Mouse (Mus musculus) layer of hippocampus, adult 2 months (tissue): ENCODE data around the gene Hist1h1e. TPM values are rescaled to one million over a fixed set of nuclear protein-coding genes. Genes with fewer than 3 reads are reported as not detected.
"Not testable (repeated sequence)": the region's sequence is repeated elsewhere in the genome, so short reads cannot be mapped to it uniquely, and the experiment has no call there.

ENCODE experiments used
- DNase-seq, 2 experiments: peaks; one replicate each; pipeline ENCODE4 v3.0.0; 2022; ENCODE audit warnings: low spot score in 2 of 2
- H3K27ac ChIP-seq: fragments of 200-600 bp; 2 replicates; pipeline ENCODE4 v1.8.1; 2022
- H3K4me3 ChIP-seq: fragments of 200-600 bp; 2 replicates; pipeline ENCODE4 v1.8.1; 2022; ENCODE audit warnings: mild to moderate bottlenecking
- CTCF ChIP-seq: fragments of 200-600 bp; conservative IDR thresholded peaks from 2 replicates; pipeline ENCODE4 v1.8.1; 2022; ENCODE audit warnings: antibody characterized with exemption, mild to moderate bottlenecking, moderate library complexity
- total RNA-seq, 2 experiments: library from RNA; stranded (reverse); gene quantifications; 2 replicates each; pipeline ENCODE4 v1.2.3; 2021

The Hist1h1e gene
- total RNA-seq, 2 experiments from 2014 or later = 50.6 to 58.1 TPM

DNA sequence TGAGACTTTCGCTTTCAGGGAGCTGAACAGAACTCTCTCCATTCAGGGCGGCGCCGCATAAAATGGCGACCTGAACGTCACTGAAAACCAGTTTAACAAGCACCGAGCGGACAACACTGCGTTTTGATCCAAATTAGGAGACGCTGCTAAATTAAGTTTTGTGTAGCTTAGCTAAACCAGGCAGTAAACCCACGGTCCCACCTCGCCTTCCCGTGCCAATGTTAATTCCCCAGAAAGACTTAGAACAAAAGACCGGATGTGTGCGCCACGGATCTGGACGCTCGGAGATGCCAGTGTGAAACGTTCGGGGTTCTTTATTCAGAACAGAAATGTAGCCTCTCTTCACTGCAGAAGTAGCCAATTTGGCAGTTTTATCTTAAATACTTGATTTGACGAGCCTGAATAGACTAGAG, 37.3 kb downstream of the Hist1h1e start:
- Histone ChIP-seq H3K4me3 (peak overlapping the region; percentile 64), H3K27ac (peak overlapping the region; percentile 95)
- peak; percentile 61 to 69 for DNase-seq
- TF ChIP-seq CTCF = no peak

- no peak for DNase-seq
- peak overlapping the region; percentile 95 for H3K27ac ChIP-seq
- TF ChIP-seq CTCF = no peak
- H3K4me3 ChIP-seq = peak overlapping the region; percentile 64
These were observed 38.0 kb downstream of the Hist1h1e start for GRCm38 (mm10) chr13:23584331-23584730.

GRCm38 (mm10) chr13:23583387-23584068, 38.8 kb downstream of the Hist1h1e start:
- H3K4me3 ChIP-seq = no peak overlapping the region; the same call in 1 of the 2 replicates
- no peak for DNase-seq
- no peak for TF ChIP-seq CTCF
- H3K27ac ChIP-seq = peak overlapping the region; percentile 79

DNA sequence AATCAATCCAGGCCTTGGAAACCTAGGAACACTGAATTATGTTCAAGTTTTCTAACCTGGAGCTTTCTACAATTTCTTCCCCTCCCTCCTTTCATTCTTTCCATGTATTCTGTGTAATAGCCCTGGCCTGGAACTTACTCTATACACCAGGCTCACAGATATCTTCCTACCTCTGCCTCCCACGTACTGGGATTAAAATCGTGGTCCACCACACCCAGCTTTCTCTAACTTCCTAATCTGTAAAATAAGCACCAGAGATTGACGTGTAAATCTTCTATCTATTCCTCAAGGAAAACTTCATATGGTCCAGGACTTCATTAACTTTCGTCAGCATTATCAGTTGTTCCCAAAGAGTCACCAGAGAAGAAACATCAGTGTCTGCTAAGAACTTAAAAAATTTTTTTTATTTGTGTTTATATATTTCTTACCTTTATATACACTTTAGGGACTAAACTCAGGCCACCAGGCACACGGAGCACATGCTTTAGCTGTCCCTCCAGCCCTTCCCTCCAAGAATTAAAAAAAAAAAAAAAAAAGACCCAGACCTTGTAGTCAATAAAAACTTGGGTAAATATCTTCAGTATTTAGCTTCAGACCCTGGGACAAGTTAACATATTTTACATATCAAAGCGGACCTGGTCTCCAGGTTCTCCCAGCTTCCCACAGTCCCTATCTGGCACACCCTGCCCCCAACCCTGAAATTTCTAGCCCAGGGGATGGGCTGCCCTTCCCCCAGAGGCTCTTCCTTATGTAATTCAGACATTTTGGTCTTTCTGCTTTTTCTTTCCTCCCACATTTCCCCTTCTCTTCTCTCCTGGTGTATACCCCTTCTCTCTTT, 39.9 kb downstream of the Hist1h1e start:
- DNase-seq = no peak
- H3K4me3 ChIP-seq = peak overlapping the region; percentile 67
- peak overlapping the region; percentile 79 for H3K27ac ChIP-seq
- TF ChIP-seq CTCF = no peak

DNA sequence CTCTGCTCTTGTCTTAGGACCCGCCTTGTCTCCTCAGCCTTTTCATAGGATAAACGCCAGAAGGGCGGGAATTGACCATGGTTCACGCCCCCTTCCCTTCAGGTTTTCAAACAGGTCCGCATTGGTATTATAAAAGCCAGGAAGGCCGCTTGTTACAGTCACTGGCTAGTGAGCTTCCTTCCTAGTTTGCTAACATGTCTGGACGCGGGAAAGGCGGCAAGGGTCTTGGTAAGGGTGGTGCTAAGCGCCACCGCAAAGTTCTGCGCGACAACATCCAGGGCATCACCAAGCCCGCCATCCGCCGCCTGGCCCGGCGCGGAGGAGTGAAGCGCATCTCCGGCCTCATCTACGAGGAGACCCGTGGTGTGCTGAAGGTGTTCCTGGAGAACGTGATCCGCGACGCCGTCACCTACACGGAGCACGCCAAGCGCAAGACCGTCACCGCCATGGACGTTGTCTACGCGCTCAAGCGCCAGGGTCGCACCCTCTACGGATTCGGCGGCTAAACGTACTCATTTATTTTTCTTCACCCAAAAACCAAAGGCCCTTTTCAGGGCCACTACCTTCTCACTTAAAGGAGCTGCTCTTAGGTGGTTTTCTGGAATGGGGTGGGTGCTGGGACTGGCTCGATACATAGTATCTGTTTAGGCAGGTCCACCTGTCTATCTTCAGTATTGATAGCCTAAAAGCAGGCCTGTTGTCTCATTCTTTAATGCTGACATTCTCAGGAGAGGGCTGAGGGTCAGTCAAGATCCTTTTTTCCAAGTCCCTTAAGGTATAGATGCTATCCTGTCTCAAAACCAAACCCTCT, 40.7 kb downstream of the Hist1h1e start, which contains the start of gene Hist1h4d:
Hist1h4d (plus strand) TSS at position 191 of the 811 bp plus-strand sequence.
- no peak for TF ChIP-seq CTCF
- Histone ChIP-seq H3K27ac (peak within 1 kb of the TSS; percentile 79), H3K4me3 (peak within 1 kb of the TSS; percentile 67)
- DNase-seq = peak; percentile 98 to 99

DNA sequence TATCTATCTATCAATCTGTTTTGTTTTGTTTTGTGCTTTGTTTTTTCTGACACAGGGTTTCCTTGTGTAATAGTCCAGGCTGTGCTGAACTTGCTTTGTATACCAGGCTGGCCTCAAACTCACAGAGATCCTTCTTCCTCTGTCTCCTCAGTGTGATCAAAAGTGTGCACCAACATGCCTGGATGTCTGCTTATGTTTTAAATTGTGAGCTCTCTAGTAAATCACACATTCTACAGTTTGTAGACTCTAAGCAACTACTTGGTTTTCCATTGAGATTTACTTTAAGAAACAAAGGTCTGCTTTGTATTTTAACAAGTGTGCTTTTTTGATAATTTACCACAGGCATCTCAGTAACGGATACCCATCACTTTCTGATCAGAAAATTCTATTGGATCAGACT, 44.5 kb downstream of the Hist1h1e start:
- no peak overlapping the region for H3K4me3 ChIP-seq
- no peak for DNase-seq
- no peak for TF ChIP-seq CTCF
- H3K27ac ChIP-seq = no peak overlapping the region

- TF ChIP-seq CTCF = no peak
- DNase-seq = no peak
- H3K4me3 ChIP-seq = peak overlapping the region; percentile 61
- no peak overlapping the region for H3K27ac ChIP-seq
These were observed 45.3 kb downstream of the Hist1h1e start for GRCm38 (mm10) chr13:23576906-23577639.

DNA sequence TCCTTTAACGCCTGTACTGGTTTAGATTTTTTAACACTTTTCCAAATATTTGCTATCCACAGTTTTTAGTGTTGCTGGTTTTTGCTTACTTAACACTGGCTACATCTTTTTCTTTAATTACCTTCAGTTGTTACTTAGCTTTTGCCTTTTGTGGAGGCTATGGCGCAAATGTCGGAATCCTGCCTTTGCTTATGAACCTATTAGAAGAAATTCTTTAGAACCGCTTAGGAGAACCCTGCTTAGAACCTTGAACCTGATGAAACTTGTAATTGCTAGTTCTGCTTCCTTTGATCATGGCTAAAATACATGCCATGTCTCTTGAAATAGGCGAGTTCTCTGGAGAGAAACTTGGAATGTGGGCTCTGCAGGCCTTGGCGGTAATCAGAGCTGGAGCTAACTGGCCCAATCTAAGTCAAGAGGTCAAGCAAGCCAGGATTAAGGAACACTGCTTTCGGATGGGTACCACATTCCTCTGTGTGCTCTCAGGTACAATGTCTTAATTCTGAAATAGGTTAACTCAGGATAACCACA, 45.9 kb downstream of the Hist1h1e start:
- DNase-seq = no peak
- Histone ChIP-seq H3K27ac (peak overlapping the region; percentile 84), H3K4me3 (peak overlapping the region; percentile 61)
- no peak for TF ChIP-seq CTCF

GRCm38 (mm10) chr13:23575864-23576313, 46.5 kb downstream of the Hist1h1e start:
- Histone ChIP-seq H3K4me3 (peak overlapping the region; percentile 61), H3K27ac (peak overlapping the region; percentile 84)
- not testable (repeated sequence) for DNase-seq

- Histone ChIP-seq H3K27ac (peak within 1 kb of the TSS; percentile 84), H3K4me3 (peak within 1 kb of the TSS; percentile 61)
- no peak for TF ChIP-seq CTCF
- DNase-seq = peak; percentile 65 to 85
These were observed 47.0 kb downstream of the Hist1h1e start, which contains the start of gene Hist1h3d for GRCm38 (mm10) chr13:23575271-23575851. Hist1h3d (plus strand) TSS chr13:23575763.

GRCm38 (mm10) chr13:23574546-23575170, 47.7 kb downstream of the Hist1h1e start:
- DNase-seq = not testable (repeated sequence)
- Histone ChIP-seq H3K4me3 (peak overlapping the region; percentile 73), H3K27ac (peak overlapping the region; percentile 64)
